Mouse (Mus musculus) lung, postnatal 0 days (tissue): ENCODE measurements around the gene Gtf3a.
A peak's percentile ranks its signal among the peaks of the same experiment; 100 is the strongest.

Experiments
- CTCF ChIP-seq: IDR thresholded peaks from 2 replicates; pipeline ENCODE4 v1.5.1; 2016; ENCODE audit warnings: antibody characterized with exemption, mild to moderate bottlenecking
- EP300 ChIP-seq: IDR thresholded peaks from 2 replicates; pipeline ENCODE4 v1.6.1; 2016; ENCODE audit warnings: antibody characterized with exemption, mild to moderate bottlenecking, control low read depth

DNA sequence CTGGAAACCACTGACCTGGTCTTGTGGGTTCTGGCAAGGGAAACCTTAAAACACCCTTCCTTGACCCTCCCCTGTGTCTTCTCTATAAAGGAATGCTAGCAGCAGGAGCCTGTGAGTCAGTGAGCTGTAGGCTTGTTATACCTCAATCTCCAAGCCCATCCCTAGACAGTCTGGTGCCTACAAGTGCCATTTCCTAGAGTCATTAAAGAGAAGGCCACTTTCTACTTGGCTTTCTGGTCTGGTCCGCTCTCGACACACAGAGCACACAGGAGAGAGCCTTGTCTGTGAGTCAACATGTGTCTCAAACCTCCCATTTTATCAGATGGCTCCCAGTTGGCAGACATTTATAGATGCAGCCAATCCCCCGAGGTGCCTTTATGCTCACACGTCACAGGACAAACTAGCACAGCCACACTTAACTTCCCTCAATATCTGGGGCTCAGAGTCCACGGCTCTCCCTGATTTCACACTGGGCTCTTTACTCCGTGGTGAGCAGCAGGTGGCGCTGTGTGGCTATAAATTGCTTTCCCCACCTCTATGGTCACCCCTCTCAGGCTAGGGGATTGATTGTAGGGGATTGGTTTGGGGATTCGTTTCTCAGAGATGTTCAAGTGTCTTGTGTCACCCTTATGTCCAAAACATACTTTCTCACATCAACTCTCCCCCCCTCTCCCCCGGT lies 34.2 kb upstream of the Gtf3a start:
- TF ChIP-seq EP300 (no peak), CTCF (peak; percentile 87)
